Mouse (Mus musculus) bone marrow macrophage, adult 2 months (primary cell): ENCODE measurements around the gene Erich3.

Experiments used
- CTCF ChIP-seq: IDR thresholded peaks from 2 replicates; pipeline ENCODE4 v1.5.1; 2012; ENCODE audit warnings: low read depth, mild to moderate bottlenecking, low read length, moderate library complexity
- POLR2A ChIP-seq: IDR thresholded peaks from 2 replicates; pipeline ENCODE4 v1.6.1; 2012; ENCODE audit warnings: mild to moderate bottlenecking, low read depth, low read length, borderline replicate concordance

- no peak for TF ChIP-seq CTCF
- TF ChIP-seq POLR2A: no peak
These were observed 30.6 kb upstream of the Erich3 start for GRCm38 (mm10) chr3:154633091-154633490.
